Mouse (Mus musculus): ENCODE results near the gene Akt1s1.
A peak's percentile ranks its signal among the peaks of the same experiment; 100 is the strongest.

The Akt1s1 gene

GRCm38 (mm10) chr7:44853596-44854355 is 5.0 kb downstream of the Akt1s1 start:
- DNase-seq (ENCODE audit: low read depth, low spot score) = no peak

GRCm38 (mm10) chr7:44854356-44855031 is 5.7 kb downstream of the Akt1s1 start:
- DNase-seq (ENCODE audit: low read depth, low spot score) = peak; percentile 79

- DNase-seq (ENCODE audit: low read depth, low spot score) = no peak
Measured at GRCm38 (mm10) chr7:44855036-44855435, 6.2 kb downstream of the Akt1s1 start.

- no peak for DNase-seq (ENCODE audit: low read depth, low spot score)
Measured at GRCm38 (mm10) chr7:44856265-44856916, 7.6 kb downstream of the Akt1s1 start.

GRCm38 (mm10) chr7:44857042-44857552 is 8.3 kb downstream of the Akt1s1 start, which contains the start of gene Pnkp:
Gene Pnkp (plus strand): TSS chr7:44857139.
- peak; percentile 97 for DNase-seq (ENCODE audit: low read depth, low spot score)

- peak; percentile 54 for DNase-seq (ENCODE audit: low read depth, low spot score)
Measured at GRCm38 (mm10) chr7:44857905-44858304, 9.1 kb downstream of the Akt1s1 start.

- DNase-seq (ENCODE audit: low read depth, low spot score) = no peak
Measured at GRCm38 (mm10) chr7:44859896-44860295, 11.1 kb downstream of the Akt1s1 start.

- DNase-seq (ENCODE audit: low read depth, low spot score) = peak; percentile 76
Measured at GRCm38 (mm10) chr7:44860576-44861428, 12.0 kb downstream of the Akt1s1 start.

GRCm38 (mm10) chr7:44861429-44861816 is 12.6 kb downstream of the Akt1s1 start:
- DNase-seq (ENCODE audit: low read depth, low spot score) = no peak

- no peak for DNase-seq (ENCODE audit: low read depth, low spot score)
Measured at GRCm38 (mm10) chr7:44862434-44862833, 13.6 kb downstream of the Akt1s1 start.

GRCm38 (mm10) chr7:44863210-44863609 is 14.4 kb downstream of the Akt1s1 start:
- no peak for DNase-seq (ENCODE audit: low read depth, low spot score)

GRCm38 (mm10) chr7:44863982-44864494 is 15.2 kb downstream of the Akt1s1 start:
- DNase-seq (ENCODE audit: low read depth, low spot score) = no peak

- DNase-seq (ENCODE audit: low read depth, low spot score) = no peak
Measured at GRCm38 (mm10) chr7:44864595-44865542, 16.1 kb downstream of the Akt1s1 start.

- peak; percentile 69 for DNase-seq (ENCODE audit: low read depth, low spot score)
Measured at GRCm38 (mm10) chr7:44866276-44867009, 17.7 kb downstream of the Akt1s1 start.

GRCm38 (mm10) chr7:44867010-44867702 is 18.4 kb downstream of the Akt1s1 start:
- no peak for DNase-seq (ENCODE audit: low read depth, low spot score)

GRCm38 (mm10) chr7:44867802-44868201 is 19.0 kb downstream of the Akt1s1 start:
- DNase-seq (ENCODE audit: low read depth, low spot score) = no peak

GRCm38 (mm10) chr7:44868465-44868864 is 19.7 kb downstream of the Akt1s1 start:
- DNase-seq (ENCODE audit: low read depth, low spot score) = no peak

- peak; percentile 61 for DNase-seq (ENCODE audit: low read depth, low spot score)
Measured at GRCm38 (mm10) chr7:44868919-44869696, 20.3 kb downstream of the Akt1s1 start.

Measured in brain, adult 2 months (tissue).